Mouse (Mus musculus) left cerebral cortex, postnatal 14 days (tissue): ENCODE measurements around the gene Ttc27. TPM values are rescaled to one million over a fixed set of nuclear protein-coding genes. Genes with fewer than 3 reads are reported as not detected.
"Not testable (repeated sequence)": the region's sequence is repeated elsewhere in the genome, so short reads cannot be mapped to it uniquely, and the experiment has no call there.

ENCODE experiments used
- DNase-seq, 2 experiments: peaks; one replicate each; pipeline ENCODE4 v3.0.0; 2021 to 2022; ENCODE audit warnings: low spot score in 2 of 2, mixed read lengths in 1 of 2
- intact Hi-C: fragments of 180-260 bp; cut with DNase I; formaldehyde crosslinking; loops from one replicate; pipeline ENCODE4 v1.15.1; 2025
- long read RNA-seq, 2 experiments: library from polyadenylated mRNA; stranded (forward); transcript quantifications; one replicate each; pipeline ENCODE4 v2.0.0; 2021
- total RNA-seq, 2 experiments: library from RNA; stranded (reverse); gene quantifications; 2 replicates each; pipeline ENCODE4 v1.2.3; 2021

Gene Ttc27
- 10 to 100 TPM; 25.3 to 27.1 TPM for total RNA-seq
- long read RNA-seq, experiment 1, transcript Ttc27-201 (20 exons, 2,838 nt): major isoform, 11 of 21 reads
- long read RNA-seq, experiment 1, partial matches to known transcripts: 3 of 21 reads
- long read RNA-seq, experiment 1, other reads (novel, unspliced or antisense): 6 of 21 reads
- long read RNA-seq, experiment 2, transcript Ttc27-201 (20 exons, 2,838 nt): major isoform, 7 of 13 reads
- long read RNA-seq, experiment 2, partial matches to known transcripts: 2 of 13 reads
- long read RNA-seq, experiment 2, other reads (novel, unspliced or antisense): 2 of 13 reads

DNA sequence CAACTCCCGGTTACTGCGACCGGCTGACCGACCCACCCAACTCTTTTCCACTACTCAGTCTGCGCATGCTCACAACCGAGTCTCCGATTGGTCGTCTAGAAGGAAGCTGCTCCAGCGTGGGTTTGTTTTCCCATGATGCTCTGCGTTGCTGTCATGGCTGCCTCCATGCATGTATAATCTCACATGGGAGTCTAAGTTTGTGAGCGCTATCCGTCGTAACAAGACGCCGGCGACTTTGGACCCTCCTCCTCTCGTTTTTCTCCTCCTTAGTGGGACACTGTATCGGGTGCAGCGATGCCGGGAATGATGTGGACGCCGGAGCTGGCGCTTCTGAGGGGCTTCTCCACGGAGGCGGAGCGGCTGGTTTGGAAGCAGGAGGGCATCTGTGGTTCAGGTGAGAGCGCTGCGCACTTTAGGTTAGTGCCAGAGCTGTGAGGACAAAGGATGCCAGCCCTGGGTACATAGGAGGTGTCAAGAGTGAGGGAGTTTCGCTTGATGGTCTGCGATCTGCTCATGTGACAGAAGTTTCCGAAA, at the start of gene Ttc27:
Ttc27 (plus strand) TSS at position 115 of the 534 bp plus-strand sequence.
- DNase-seq: peak; percentile 97 to 98
- intact Hi-C loops: no loop called here

DNA sequence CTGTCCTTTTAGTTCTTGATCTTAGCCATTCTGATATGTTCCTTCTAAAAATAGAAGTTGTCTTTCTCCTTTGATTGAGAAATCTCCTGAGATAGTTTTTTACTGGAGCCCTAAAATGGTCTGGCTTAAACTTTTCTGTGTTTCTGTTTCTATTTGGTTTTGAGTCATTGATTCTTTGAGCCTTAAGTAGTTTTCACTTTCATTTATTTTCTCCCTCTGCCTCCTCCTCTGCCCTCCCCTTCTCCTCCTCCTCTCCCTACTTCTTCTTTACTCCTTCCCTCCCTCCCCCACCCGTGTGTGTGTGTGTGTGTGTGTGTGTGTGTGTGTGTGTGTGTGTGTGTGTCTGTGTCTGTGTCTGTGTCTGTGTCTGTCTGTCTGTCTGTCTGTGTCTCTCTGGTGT, 49.5 kb upstream of the Ttc27 start:
- intact Hi-C loops: no loop called here
- DNase-seq: no peak

DNA sequence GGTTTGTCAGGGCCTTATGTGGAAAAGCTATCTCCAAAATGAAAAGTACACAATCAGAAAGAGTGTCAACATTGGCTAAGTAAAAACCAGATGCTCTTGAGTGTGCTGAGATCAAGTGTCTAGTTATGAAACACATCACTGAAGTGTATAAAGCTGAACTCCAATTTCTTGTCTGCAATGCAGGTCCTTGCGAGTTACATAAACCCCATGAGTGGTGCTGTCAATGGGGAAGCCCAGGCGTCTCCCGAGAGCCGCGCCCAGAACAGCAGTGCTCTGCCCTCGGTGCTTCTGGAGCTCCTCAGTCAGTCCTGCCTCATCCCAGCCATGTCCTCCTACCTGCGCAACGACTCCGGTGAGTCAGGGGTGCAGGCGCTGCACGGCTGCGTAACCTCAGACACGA, 47.5 kb upstream of the Ttc27 start:
- intact Hi-C loops: no loop called here
- no peak for DNase-seq

- intact Hi-C loops: no loop called here
- no peak for DNase-seq
Observed at GRCm38 (mm10) chr17:74672446-74672845, 45.1 kb upstream of the Ttc27 start.

DNA sequence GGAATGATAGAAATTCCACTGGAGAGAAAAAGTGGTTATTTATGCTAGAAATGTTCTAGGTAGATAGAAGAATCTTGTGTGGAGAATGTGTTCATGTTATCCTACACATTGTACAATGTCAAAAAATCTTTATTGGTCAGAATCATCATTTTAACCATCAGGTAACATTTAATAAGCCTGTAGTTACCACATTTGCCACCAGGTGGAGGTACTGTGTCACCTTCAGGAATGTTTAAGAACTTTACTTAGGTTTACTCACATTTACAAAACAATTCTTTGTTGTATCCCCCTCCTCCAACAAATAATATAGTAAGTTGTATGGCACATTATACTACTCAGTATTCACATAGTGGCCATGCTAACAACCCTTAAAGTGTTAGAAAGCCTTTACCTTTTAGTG, 44.3 kb upstream of the Ttc27 start:
- intact Hi-C loops: no loop called here
- DNase-seq: peak; percentile 43 to 66

DNA sequence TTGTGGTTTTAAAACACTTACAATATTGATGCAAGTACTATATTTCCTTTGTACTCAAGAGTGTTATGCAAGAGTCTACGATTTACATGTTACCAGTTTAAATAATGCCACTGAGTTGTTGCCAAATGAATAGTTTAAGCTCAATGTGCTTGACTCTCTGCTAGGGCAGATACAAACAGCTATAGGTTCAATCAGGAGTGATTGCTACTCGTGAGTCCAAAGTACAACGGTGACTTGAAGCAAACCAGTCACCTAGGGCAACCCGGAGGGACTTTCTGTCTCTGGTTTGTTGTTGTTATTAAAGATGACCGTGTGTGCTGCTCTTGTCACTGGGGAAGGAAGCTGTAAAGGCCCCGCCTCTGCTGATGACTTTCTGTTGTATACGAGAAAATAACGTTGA, 39.5 kb upstream of the Ttc27 start:
- DNase-seq: no peak
- intact Hi-C loops: loop anchor here (5.0 kb wide), 1 partner anchor 409 kb away; no protein-coding TSS in a partner anchor

- intact Hi-C loops: no loop called here
- no peak for DNase-seq
Observed at GRCm38 (mm10) chr17:74684927-74685326, 32.6 kb upstream of the Ttc27 start.

GRCm38 (mm10) chr17:74688555-74688954, 29.0 kb upstream of the Ttc27 start:
- no peak for DNase-seq
- intact Hi-C loops: no loop called here

DNA sequence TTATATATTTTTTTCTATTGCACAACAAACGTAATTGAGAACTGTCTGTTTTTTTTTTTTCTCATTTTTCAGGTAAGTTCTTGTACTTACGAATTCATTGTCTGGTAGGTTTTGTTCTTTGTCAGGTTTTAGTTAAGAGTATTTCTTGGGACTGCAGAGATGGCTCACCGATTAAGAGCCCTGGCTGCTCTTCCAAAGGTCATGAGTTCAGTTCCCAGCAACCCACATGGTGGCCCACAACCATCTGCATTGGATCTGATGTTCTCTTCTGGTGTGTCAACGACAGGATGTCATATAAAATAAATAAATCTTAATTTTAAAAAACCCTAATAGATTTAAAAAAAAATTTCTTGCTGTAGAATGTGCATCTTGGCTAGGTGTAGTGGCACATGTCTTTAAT, 28.1 kb upstream of the Ttc27 start:
- intact Hi-C loops: no loop called here
- DNase-seq: no peak

GRCm38 (mm10) chr17:74701661-74702060, 15.9 kb upstream of the Ttc27 start:
- intact Hi-C loops, DNase-seq: not testable (repeated sequence)

DNA sequence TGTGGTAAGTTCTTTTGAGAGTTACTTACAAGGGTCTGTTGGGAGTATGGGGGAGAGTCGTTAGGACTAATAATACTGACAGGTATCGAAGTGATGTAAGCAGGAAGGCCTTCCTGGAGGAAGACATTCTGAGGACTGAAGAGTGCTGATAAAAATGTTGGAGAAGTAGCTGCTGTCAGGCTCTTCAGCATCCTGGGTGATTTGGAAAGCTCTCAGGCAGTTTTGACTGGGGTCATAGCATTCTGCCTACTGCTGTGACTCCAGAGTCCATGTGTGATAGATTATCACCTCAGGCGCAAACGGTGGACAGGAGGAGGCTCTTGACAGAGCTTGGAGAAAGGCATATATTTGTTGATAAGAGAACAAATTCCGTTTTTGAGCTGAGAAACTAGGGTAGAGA, 12.1 kb upstream of the Ttc27 start:
- intact Hi-C loops: no loop called here
- DNase-seq: no peak

- no peak for DNase-seq
- intact Hi-C loops: no loop called here
Observed at GRCm38 (mm10) chr17:74706593-74706992, 10.9 kb upstream of the Ttc27 start.

GRCm38 (mm10) chr17:74707637-74708152, 9.8 kb upstream of the Ttc27 start:
- no peak for DNase-seq
- intact Hi-C loops: no loop called here

DNA sequence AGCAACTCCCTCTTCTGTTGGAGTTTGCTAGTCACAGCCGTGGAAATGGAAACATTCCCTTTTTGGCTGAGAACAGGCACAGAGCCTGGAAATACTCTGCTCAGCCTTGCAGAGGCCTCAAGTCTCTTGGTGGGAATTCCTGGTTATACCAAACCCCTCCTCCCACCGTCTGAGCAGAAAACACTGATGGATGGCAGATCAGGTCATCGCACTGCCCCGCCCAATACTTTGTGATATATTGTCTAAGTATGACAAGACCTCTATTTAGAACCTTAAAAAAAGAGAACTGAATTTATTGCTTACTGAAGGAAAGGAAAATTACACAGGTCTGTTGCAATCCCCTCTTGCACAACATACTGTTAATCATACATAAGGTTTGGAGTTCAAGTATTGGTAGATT, 6.8 kb upstream of the Ttc27 start:
- intact Hi-C loops: no loop called here
- DNase-seq: no peak

DNA sequence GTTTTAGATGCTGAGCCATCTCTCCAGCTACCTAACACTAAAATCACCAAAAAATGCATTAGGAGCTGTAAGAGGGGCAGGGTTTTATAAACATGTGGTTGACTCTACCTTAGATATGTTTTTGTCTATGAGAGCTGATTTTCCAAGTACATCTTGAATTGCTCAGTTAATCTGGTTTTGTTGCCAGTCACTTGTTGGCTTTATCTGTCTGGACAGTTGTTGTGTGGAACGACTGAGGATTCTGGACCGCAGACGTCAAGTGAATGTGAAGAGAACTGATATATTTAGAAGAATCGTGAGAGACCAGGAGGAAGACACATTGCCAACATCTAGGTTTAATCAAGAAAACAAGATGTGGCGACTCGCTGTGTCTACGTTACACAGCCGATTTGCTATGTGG, 5.9 kb upstream of the Ttc27 start:
- intact Hi-C loops: no loop called here
- peak in 1 of 2 experiments; percentile 13 for DNase-seq

GRCm38 (mm10) chr17:74715128-74715527, 2.4 kb upstream of the Ttc27 start:
- intact Hi-C loops: no loop called here
- DNase-seq: no peak

DNA sequence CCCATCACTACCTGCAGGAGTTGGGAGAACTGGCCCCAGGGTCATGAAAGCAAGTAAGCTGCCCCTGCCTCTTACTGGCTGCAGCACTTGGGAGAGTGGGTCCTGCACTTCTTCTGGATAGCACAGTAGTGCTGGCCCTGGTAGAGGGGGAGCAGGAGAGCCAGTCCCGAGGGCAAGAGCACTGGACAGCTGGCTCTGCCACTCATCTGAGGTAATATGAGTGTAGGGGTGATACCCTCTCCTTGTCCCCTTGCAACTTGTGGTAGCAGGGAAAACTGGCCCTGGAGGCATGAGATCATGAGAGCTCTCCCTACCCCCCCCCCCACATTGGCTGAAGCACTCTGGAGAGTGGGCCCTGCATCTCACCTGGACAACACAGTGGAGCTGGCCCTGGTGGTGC, 1.8 kb upstream of the Ttc27 start:
- DNase-seq: no peak
- intact Hi-C loops: no loop called here

DNA sequence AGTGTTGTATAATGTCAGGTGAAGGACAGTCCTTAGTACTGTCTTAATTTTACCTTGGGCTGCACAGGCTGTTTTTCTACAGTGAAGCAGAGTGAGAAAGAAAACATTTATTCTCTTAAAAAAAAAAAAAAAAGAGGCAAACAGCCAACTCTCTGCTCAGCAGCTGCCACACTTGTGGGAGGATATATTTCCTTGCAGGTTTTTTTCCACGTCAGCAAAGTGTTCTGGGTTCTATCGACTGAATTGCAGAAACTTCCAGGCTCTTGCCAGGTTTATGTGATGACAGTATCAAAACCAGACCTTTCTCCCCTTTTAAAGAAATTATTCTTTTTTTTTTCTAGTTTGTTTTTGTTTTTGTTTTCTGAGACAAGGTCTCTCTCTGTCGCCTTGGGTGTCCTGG, 889 bp upstream of the Ttc27 start:
- DNase-seq: no peak
- intact Hi-C loops: no loop called here

- intact Hi-C loops: no loop called here
- no peak for DNase-seq
Observed at GRCm38 (mm10) chr17:74717091-74717617, 378 bp upstream of the Ttc27 start.

DNA sequence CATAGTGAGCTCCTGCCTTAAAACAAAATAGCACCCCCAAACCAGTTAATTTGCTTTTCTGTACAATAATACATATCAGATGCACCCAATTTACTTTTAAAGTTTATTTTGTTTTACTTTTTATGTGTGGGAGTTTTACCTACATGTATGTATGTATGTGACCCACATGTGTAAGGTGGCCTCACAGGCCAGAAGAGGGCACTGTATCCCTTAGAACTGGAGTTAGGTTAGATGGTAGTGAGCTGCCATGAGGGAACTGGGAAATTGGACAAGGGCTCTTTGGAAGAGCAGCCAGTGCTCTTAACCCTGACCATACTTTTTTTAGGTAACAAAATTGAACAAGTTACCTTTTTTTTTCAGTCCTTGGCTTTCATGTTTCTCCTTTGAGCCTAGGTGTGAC, 15.3 kb downstream of the Ttc27 start:
- no peak for DNase-seq
- intact Hi-C loops: no loop called here

DNA sequence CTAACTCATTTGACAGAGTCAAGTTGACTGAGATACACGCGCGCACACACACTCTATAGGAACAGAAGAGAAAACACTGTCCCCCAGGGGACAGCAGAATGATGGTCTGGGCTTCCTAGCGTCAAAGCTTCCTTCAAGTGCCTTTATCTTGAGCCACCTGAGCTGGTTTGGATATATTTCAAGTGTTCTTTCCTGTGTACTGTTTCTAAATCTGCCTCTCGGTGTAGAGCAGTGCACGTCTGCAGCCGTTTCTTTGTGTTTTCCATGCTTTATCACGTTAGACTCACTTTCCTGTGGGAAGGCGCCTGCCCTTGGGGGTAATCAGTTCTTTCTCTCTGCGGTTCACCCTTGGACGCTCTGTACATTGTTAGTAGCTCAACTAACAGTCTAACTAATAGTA, 17.9 kb downstream of the Ttc27 start:
- no peak for DNase-seq
- intact Hi-C loops: no loop called here
